Mouse (Mus musculus) adrenal gland, postnatal 36 days (tissue): ENCODE measurements around the gene Arhgef10l. TPM values are rescaled to one million over a fixed set of nuclear protein-coding genes. Genes with fewer than 3 reads are reported as not detected.
A peak's percentile ranks its signal among the peaks of the same experiment; 100 is the strongest.

ENCODE experiments used
- DNase-seq, 2 experiments: peaks; one replicate each; pipeline ENCODE4 v3.0.0; 2021; ENCODE audit warnings: mixed read lengths in 1 of 2
- total RNA-seq, 2 experiments: library from RNA; stranded (reverse); gene quantifications; 2 replicates each; pipeline ENCODE4 v1.2.3; 2021

Arhgef10l gene
- total RNA-seq, 2 experiments from 2014 or later: 11.9 to 17.7 TPM

DNA sequence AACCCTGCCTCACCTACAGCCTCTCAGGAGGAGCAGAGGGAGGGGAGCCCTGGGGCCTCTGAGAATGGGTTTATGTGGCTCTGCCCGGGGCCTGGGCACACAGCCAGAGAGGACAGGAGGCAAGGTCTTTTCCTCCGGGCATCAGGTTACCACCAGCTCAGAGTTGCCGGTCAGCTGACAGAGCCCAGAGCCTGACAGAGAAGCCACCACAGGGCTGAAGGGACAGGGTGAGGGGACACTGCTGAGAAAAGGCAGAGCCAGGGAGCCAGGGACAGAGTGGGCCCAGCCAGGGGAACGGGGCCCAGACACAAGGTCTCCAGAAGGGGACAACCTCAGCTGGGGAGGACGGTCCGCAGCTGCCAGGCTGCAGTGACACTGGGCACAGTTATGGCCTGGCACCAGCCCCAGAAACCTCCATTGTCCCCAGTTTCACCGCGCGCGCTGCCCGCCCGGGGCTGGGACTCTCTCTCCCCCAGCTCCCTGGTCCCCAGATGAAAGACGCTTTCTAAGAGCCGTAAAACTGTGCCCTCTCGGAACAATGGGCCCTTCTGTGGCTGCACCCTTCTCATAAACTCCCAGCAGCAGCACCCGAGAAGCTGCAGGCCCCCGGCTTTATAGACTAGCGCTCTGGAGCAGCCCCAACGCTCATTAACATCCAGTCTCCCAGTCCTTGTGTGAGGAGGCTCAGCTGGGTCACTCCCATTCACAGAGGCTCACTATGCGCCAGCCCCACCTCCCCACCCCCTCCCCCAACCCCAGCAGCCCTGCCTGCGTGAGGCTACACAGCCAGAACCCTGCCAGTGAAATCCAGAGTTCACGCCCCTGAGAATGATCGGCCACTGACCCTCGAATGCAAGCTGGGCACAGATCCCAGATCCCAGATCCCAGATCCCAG is 7.9 kb downstream of the Arhgef10l start:
- DNase-seq: peak; percentile 89 to 92

DNA sequence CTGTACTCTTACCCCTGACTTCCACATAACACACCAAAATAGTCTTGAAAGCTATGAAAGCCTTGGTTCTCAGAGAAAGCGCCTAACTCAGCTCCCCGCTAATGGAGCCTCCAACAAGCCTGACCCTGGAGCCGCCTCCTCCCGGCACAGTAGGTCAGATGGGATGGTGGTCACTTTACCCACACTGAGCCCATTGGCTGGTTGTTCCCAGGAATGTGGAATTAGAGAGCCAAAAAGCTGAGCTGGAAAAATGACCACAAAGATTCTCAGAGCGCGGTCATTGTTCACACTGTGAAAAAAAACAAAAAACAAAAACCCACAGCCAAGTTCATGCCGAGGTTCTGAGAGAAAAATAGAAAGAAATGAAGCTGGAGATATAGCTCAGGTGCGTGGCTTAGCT is 9.3 kb downstream of the Arhgef10l start:
- no peak for DNase-seq

DNA sequence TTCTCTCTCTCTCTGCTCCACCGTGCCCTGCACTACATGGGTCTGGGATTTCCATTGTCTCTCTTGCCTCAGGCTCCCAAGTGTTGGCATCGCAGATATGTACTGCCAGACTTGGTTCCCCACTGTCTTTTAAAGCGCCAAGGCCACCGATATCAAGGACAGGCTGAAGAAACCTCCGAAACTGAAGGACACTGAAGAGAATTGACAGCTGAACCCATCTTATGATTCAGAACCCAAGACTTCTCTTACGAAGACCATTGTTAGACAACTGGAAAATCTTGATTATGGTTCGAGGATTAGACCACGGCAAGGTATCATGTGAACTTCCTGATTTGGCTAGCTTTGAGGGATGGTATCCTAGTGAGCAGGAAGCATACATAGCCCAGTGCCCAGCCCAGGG is 11.0 kb downstream of the Arhgef10l start:
- DNase-seq: no peak

DNA sequence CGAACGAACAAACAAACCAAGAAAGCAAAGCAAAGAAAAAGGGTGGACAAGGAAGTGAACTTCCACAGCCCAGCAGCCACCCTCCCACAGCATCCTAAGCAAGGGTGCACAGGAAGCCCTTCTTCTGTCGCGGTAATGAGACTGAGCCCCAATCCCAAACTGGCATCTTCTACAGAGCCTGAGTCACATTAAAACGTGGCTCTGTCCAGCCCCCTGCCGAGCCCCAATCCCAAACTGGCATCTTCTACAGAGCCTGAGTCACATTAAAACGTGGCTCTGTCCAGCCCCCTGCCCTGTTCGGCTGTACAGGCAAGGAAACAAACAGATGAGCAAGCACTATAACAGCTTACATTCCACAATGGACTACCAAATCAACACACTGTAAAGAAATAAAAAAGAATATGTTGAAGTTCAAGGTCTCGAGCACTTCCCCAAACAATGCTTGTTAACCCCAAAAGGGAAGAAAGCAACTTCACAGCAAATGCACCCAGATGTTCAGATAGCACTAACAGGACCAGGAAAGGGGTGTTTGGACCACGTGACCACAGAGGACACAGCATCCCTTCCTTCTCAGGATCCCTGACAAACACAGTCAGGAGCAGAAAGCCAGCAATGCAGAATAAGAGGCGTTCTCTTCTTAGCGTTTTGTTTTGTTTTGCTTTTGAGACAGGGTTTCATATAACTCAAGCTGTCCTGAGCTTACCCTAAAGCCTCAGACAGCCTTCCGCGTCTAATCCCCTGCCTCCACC is 11.8 kb downstream of the Arhgef10l start:
- DNase-seq: no peak

DNA sequence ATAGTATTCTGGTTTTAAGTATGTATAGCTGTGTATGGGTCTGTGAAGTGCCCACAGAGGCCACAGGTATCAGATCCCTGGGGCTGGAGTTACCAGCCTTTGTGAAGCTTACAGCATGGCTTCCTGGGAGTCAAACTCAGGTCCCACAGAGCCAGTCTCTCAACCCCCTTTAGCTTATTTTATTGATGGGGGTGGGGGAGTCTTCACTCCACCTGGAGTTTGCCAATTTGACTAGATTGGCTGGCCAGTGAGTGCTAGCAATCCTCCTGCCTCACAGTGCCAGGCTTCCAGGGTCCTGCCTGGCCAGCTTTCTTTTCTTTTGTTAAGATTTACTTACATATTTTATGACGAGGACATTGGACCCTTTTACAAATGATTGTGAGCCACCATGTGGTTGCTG is 16.1 kb downstream of the Arhgef10l start:
- DNase-seq: no peak

DNA sequence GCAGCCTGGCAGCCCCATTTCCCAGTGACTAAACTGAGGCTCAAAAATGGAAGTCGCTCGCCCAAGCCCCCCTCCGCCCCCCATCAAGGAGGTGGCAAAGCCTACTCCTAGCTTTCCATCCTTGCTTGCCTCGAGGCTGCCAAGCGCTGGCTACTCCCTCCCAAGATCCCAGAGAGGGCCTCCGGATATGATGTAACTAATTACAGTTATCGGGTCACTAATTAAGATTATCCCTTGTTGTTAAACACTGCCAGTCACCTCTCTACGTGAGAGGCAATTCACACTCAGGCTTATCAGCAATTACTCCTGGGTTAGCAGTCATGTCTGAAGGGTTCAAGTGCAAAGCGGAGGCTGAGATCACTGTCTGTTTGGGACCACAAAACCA is 16.6 kb downstream of the Arhgef10l start:
- no peak for DNase-seq

DNA sequence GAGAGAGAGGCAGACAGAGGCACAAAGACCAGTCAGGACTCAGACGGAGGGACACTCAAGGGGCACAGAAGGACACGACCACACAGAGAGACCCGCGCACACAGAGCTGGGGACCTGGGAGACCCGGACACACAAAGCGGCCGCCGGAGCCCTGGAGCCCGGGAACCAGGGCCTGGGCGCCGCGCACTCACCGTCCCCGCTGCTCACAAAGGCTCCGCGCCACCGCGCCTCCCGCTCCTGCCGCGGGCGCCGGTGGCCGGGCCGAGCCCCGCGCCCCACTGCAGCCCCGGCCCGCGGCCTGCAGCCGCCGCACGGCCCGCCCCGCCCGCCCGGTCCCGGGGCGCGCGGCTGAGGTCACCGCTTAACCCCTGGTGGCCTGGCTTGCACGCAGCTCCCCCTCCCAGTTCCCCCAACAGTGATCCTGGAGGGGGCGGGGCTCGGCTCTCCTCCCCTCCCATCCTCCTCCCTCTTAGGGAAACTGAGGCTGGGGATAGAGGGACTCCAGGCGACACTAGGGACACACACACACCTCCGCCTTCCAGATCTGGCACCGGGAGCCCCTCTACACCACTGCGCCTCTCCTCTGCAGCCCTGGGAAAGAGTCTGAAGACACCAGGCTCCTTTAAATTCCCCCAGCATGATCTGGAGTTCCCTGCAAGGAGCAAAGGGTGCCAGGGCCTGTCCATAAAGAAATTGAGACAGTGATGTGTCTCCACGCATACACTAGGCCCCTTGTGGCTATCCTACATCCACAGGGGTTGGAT is 17.2 kb downstream of the Arhgef10l start:
- DNase-seq: peak; percentile 41 to 76

DNA sequence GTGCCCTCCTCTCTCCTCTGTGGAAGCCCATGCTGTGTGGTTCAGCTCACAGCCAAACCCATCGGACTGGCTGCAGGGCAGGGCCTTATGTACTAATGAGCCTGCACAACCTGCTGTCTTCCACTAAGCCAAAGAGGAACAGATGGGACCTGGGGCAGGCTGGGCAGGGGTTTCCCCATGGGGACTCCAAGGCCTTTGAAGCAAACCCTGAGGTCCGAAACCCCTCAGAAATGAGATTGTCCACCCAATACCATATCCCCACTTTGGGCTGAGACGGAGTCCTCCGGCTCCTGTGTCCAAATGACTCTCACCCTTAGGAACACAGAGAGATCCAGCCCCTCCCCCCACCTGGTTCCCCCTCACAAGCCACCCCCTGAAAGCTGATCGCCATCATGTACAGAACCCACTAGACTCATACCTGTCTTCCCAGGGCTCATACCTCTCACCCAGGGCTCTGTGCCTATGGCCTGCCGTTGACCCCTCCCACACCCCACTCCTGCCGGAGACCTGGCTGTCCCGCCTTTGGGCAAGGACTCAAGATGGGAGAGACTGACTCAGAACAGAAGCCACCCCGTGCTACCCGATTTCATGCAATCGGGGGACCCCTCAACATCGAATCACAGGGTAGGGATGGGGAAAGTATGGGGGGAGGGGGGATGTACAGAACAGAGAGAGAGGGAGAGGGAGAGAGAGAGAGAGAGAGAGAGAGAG is 17.9 kb downstream of the Arhgef10l start:
- peak; percentile 46 to 57 for DNase-seq

DNA sequence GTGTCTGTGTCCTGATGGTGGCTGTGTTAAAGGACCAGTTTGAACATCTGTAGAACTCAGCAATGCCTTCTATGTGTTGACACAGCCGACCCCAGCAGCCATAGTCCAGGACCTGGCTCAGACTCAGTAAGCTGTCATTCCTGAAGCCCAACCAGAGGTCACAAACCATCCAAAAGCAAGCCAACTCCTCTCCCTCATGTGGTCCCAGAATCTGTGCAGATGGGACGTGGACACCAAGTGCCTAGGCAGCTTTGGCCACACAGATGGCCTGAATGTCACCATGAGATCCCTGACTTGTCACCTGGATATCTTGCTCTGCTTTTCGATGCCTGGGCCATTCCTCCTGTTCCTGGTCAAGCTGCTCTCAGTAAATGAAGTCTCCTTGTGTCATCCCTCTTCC is 20.2 kb downstream of the Arhgef10l start:
- DNase-seq: no peak

DNA sequence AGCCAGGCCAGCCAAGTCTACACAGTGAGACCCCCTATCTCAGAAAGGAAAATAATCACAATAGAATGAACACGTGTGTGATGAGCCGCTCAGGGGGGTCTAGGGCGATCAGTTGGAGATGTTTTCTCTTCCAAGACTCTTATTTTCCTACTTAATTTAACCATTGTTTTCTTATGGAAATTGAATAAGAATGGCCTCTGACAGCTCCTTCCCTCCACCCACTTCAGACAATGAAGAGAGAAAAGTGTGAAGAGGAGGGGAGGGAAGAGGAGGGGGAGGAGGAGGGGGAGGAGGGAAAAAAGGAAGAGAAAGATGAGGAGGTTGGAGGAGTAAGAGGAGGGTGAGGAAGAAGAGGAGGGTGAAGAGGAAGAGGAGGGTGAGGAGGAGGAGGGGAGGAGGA is 21.1 kb downstream of the Arhgef10l start:
- no peak for DNase-seq

DNA sequence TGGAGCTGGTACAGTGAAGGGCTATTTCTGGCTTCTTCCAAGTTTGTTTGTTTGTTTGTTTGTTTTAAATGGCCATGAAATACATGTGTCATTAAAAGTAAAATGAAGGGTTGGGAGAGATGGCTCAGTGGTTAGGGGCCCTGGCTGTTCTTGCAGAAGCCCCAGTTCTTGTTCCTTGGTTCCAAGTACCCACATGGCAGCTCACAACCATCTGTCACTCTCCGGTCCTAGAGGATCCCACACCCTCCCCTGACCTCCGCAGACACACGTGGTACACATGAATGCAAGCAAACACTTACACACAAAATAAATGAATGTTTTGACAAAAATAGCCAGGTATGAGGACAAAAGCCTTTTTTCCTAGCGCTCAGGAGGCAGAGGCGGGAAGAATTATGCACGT is 21.5 kb downstream of the Arhgef10l start:
- no peak for DNase-seq

DNA sequence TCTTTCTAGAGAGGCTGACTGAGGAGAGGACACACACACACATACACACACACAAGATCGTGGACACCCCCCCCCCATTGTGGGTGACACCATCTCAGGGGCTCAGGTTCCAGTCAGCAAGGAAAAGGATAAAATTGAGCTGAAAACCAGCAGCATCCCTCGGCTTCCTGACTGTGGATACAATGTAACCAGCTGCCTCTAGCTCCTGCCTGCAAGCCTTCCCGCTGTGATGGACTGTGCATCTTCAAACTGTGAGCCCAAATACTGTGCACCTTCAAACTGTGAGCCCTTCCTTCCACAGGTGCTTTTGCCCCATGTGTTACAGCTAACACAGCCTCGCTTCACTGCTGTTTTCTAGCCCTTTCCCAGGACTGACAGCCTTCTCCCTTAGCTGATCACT is 23.4 kb downstream of the Arhgef10l start:
- DNase-seq: no peak

DNA sequence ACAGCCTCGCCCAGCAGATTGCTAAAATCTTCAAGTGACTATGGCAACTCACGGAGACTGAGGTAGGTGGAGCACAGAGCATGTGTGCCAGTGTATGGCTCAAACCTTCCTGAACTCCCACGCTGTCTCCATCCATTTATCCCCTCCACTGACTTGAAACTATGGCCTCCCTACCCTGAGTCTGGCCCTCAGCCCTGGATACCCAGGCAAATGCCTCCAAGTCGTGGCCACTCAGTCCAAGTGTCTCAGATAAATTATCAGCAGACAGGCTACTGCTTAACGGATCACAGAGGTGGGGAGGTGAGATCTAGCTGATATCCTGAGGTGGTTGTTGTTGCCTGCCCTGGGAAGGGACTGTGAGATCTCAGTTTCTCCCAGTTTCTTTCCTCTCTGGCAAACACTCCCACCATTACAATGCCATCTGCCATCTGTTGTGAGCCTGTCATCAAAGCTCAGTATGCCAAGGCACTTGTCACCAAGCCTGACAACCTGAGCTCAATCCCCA is 24.3 kb downstream of the Arhgef10l start:
- no peak for DNase-seq

DNA sequence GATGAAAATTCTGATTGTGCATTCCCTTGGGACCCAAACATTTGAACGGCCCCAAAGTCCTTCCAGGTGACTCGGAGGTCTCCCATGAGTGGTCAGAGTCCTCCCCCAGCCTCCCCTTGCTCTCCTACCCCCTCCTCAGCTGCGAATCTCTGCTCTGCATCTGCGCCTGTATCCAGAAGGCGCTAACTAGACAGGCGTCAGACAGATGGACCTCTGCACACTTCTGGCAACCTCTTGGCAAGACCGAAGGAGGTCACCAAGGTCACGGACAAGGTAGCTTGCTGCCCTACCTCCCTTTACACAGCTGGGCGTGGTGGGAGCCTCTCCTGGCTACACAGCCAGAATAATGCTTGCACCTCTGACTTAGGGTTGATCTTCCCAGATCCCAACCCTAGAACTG is 25.1 kb downstream of the Arhgef10l start:
- no peak for DNase-seq

DNA sequence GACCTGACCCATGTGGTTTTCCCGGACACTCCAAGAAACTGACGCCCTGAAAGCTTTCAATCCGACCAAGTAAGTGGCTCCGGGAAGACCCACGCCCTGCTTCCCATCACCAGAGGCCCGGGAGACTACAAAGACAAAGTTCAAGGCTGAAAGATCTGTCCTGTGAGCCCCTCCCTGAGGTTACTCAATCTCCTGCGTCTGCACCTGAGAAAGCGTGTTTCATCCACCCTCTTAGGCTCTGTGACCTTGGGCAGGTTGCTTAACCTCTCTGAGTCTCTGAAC is 25.6 kb downstream of the Arhgef10l start:
- no peak for DNase-seq

DNA sequence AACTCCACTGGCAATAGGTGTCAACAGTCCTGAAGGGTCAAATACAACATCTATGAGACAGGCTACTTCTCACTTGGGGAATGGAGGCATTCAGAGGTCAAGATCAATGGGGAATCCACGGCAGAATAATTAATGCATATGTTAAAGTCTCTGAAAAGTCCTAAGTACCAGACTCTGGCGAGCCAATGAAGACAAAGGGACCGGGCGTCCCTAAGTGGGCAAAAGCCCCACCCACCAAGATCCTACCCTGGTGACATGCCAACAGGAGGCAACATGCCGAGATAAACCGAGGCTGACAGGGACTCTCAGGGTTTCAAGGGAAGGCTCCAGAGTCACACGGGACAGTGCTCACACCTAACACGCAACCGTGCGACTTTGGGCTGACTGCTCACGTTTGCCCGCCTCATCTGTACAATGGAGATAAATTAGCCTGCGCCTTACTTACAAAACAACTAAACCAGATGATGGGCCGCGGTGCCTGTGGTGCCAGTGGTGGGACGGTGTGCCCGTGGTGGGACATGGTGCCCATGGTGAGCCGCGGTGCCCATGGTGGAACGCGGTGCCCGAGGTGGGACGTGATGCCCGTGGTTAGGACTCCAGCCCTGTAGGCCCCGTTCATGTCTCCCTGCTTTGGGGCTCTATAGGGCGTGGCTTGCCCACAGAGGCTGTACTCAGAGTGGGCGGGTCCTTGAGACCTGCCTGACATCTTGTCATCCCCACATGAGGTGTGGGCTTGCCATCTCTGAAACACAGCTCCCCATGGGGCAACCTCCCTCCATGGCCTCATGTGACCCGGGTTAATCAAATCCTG is 26.2 kb downstream of the Arhgef10l start:
- DNase-seq: no peak

DNA sequence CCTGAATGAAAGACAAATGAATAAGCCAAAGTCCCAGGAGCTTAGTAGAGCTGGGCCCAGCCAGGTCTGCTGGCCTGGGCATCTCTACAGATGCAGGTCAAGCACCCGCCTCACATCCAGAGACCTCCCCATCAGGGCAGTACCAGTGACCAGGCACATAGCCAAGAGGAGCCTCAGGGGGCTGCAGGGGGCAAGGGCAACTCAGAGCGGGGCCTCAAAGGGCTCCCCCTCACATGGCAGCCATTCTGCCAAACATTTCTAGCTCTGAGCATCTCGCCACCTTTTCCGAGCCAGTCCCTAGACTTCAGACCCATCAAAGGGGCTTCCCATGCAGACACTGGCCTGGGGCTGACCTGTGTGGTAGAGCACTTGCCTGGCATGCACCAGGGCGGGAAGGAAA is 27.2 kb downstream of the Arhgef10l start:
- DNase-seq: no peak

DNA sequence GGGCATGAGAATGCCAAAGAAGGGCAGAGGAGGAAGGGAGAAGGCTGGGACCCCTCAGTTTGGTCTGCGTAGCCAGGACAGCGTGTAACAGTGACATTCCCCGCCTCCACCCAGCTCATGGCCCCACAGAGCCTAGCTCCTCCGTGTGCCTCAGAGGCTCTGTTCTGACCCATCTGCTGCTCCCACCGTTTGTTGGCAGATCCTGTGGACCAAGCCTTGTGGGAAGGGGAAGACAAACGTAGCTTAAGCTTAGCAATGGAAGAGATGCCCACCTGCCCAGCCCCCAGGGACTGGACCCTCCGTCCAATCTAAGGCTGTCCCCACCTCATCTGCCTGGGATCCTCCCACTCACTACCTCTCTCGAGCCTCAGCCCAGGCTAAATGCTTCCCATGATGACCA is 28.5 kb downstream of the Arhgef10l start:
- DNase-seq: no peak

DNA sequence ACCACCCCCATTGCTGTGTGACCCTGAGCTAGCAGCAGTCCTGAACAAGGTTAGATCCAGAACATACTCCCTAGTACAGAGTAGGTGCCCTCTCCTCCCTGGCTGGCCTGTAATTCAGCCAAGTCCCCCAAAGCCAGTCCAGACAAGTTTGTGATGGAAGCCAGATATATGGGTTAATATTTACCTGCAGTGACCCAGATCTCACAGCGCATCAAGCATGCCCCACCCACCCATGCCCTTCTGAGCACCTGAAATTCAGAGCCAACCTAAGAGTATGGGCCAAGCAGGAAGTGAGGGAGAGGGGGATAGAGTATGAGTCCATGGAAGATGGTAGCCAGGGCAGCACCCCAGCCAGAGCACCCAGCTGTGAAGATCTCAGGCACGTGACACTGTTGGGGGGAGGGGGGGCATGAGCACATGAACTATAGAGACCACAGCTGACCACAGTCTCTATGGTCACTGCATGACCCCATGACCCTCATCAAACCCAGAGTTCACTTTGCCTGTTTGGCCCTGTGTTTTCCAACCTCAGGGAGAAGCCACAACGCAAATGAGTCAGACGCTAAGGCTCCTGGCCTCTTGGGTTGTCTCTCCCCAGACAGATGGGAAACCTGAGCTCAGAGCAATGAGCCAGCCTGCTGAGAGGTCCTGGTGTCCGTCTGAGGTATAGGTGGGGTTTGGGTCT is 29.4 kb downstream of the Arhgef10l start:
- DNase-seq: no peak

DNA sequence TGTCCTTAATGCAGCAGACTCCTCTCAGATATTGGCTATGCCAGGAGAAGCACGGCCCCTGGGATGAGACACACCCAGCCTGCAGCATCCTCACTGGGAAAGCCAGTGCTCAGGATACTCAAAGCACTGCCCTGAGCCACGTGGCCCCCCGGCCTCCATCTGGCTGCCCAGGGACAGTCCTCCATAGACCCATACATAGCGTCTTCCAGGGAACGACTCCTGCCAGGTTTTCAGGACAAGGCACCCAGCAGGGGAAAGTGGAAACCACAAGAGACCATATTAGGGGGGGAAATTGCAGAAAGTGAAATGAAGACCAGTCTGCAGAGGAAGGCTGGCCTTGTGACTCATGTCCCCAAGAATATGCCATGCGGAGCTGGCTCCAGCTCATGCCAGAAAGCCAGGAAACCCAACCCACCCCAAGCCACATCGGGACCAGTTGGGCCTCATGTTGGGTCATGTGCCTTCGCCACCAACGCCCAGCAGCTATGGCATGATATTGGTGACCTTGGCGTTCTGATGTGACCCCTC is 30.9 kb downstream of the Arhgef10l start:
- DNase-seq: peak; percentile 42 to 50
